Comparison of ENCODE assay signal across 27 mouse cellular contexts in the genomic region with DNA sequence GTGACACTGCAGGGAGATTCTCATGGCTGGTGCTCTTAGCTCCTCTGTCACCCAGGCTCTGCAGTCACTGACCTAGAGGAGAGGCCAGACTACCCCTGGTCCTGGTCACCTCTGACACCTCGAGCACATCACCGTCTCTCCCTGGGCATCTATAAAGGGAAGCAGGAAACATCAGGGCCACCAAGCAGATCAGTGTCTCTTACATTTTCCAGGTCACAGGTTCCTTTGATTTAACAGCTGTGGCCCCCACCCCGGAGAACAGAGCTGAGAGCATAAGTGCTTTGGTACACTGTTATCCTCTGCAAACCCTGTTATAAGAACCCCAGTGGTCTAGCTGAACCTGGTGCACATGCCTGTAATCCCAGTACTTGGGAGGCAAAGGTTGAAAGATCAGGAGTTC. TPM values are rescaled to one million over a fixed set of nuclear protein-coding genes. Genes with fewer than 3 reads are reported as not detected.
"Had no signal": no experiment of that assay in that cellular context is flagged by ENCODE, and none has a peak within 500 bp of the region (broad histone marks: within the 10 kb centered on the region; RNA-seq: fewer than 3 reads in every experiment).

No protein-coding gene starts in this region.

- H3K36me3 ChIP-seq: liver, embryonic 12.5 days; liver, embryonic 15.5 days; lung, embryonic 15.5 days; midbrain, embryonic 10.5 days; midbrain, embryonic 13.5 days had no signal

- H3K27ac ChIP-seq: kidney, postnatal 0 days; layer of hippocampus, adult 2 months; left cerebral cortex, adult 2 months; liver, embryonic 12.5 days; liver, embryonic 15.5 days; lung, embryonic 15.5 days; midbrain, embryonic 10.5 days; midbrain, embryonic 13.5 days; stomach, postnatal 0 days had no signal

- H3K9me3 ChIP-seq: liver, embryonic 12.5 days; liver, embryonic 15.5 days; lung, embryonic 15.5 days; megakaryocyte, embryonic 14.5 days; midbrain, embryonic 10.5 days; midbrain, embryonic 13.5 days had no signal

- H3K4me3 ChIP-seq: layer of hippocampus, adult 2 months; left cerebral cortex, adult 2 months; liver, embryonic 12.5 days; liver, embryonic 15.5 days; lung, embryonic 15.5 days; megakaryocyte, embryonic 14.5 days; midbrain, embryonic 10.5 days; midbrain, embryonic 13.5 days had no signal

- H3K9ac ChIP-seq: liver, embryonic 12.5 days; liver, embryonic 15.5 days; lung, embryonic 15.5 days; midbrain, embryonic 13.5 days had no signal

- ATAC-seq: intestine, postnatal 0 days; liver, embryonic 12.5 days; midbrain, embryonic 13.5 days had no signal

- H3K4me1 ChIP-seq: liver, embryonic 12.5 days; liver, embryonic 15.5 days; lung, embryonic 15.5 days; megakaryocyte, embryonic 14.5 days; midbrain, embryonic 10.5 days; midbrain, embryonic 13.5 days had no signal

- H3K4me2 ChIP-seq: liver, embryonic 12.5 days; liver, embryonic 15.5 days; lung, embryonic 15.5 days; midbrain, embryonic 13.5 days had no signal

- DNase-seq: kidney, adult 2 months; kidney, postnatal 25 days; layer of hippocampus, adult 9-11 months; layer of hippocampus, postnatal 36 days; lung, postnatal 10 days; right cerebral cortex, postnatal 25 days; spleen, adult 18-20 months had no signal

- H3K27me3 ChIP-seq: liver, embryonic 12.5 days; liver, embryonic 15.5 days; lung, embryonic 15.5 days; midbrain, embryonic 13.5 days had no signal

RNA-seq across cellular contexts. Expression of a gene that starts 10.4 kb away (rescaled TPM):
- total RNA-seq: layer of hippocampus, adult 2 months; layer of hippocampus, postnatal 36 days; left cerebral cortex, adult 2 months; left cerebral cortex, postnatal 10 days; left cerebral cortex, postnatal 36 days; midbrain, postnatal 0 days had no signal
- polyA plus RNA-seq: intestine, embryonic 14.5 days; kidney, embryonic 14.5 days; limb, embryonic 14.5 days; liver, embryonic 12.5 days; liver, embryonic 15.5 days; midbrain, embryonic 13.5 days; midbrain, postnatal 0 days; neural tube, embryonic 11.5 days; neural tube, embryonic 14.5 days; stomach, postnatal 0 days had no signal

RNA-seq across cellular contexts. Expression of a gene that starts 11.0 kb away (rescaled TPM):
- polyA plus RNA-seq: midbrain, embryonic 13.5 days had no signal

RNA-seq across cellular contexts. Expression of a gene that starts 40.2 kb away (rescaled TPM):
- total RNA-seq: layer of hippocampus, adult 2 months; layer of hippocampus, postnatal 36 days; left cerebral cortex, adult 2 months; left cerebral cortex, postnatal 36 days; midbrain, postnatal 0 days had no signal
- polyA plus RNA-seq: intestine, embryonic 14.5 days; kidney, embryonic 14.5 days; limb, embryonic 11.5 days; liver, embryonic 12.5 days; liver, embryonic 15.5 days; midbrain, embryonic 10.5 days; midbrain, embryonic 13.5 days; midbrain, postnatal 0 days; neural tube, embryonic 11.5 days; neural tube, embryonic 14.5 days; stomach, postnatal 0 days had no signal
